In genomic region chr1:58503793-58504370, GRCm38 (mm10) we compare ENCODE assay signal across 8 mouse cellular contexts. TPM values are rescaled to one million over a fixed set of nuclear protein-coding genes. Genes with fewer than 3 reads are reported as not detected.
A peak's percentile ranks its signal among the peaks of the same experiment; 100 is the strongest.
DNase-seq lines count a peak whose midpoint lies in the region; ATAC-seq and TF ChIP-seq lines count a peak whose summit lies in the region.

No protein-coding gene starts in this region.

- TF ChIP-seq EP300 in liver, embryonic 14.5 days (IDR thresholded peaks at IDR 0.05; ENCODE audit: low read depth), result no peak

- H3K9ac ChIP-seq in forebrain, embryonic 12.5 days, result peak overlapping the region; percentile 91
- peak overlapping the region; percentile 96 for H3K9ac ChIP-seq in liver, embryonic 14.5 days (replicated peaks)

- peaks cover 54% of the 10 kb centered on the region for H3K79me3 ChIP-seq in C2C12 (ENCODE audit: low read depth)

- H3K4me1 ChIP-seq in forebrain, embryonic 12.5 days, result peaks cover 21% of the 10 kb centered on the region
- peaks cover 6 to 15% of the 10 kb centered on the region in 2 experiments for H3K4me1 ChIP-seq in liver, embryonic 14.5 days (replicated peaks; ENCODE audit: control insufficient read depth in 2 of 2, insufficient read depth in 2 of 2, low read length in 1 of 2)

- no peak for TF ChIP-seq CTCF in gastrocnemius, adult 2 months (IDR thresholded peaks at IDR 0.05)
- no peak for TF ChIP-seq CTCF in C2C12 (IDR thresholded peaks at IDR 0.05; ENCODE audit: control insufficient read depth, insufficient read depth, insufficient read length)
- TF ChIP-seq CTCF in liver, embryonic 14.5 days (IDR thresholded peaks at IDR 0.05; ENCODE audit: low read depth), result no peak

- no peaks in the 10 kb centered on the region for H3K27me3 ChIP-seq in C2C12 (ENCODE audit: control insufficient read depth, insufficient read depth, insufficient read length)
- H3K27me3 ChIP-seq in forebrain, embryonic 12.5 days, result no peaks in the 10 kb centered on the region
- H3K27me3 ChIP-seq in liver, embryonic 14.5 days (ENCODE audit: control insufficient read depth, insufficient read depth, low read length), result no peaks in the 10 kb centered on the region

- H3K27ac ChIP-seq in gastrocnemius, adult 2 months, result peak overlapping the region; percentile 88
- H3K27ac ChIP-seq in forebrain, embryonic 12.5 days, result no peak overlapping the region
- peak overlapping the region; percentile 85 for H3K27ac ChIP-seq in liver, embryonic 14.5 days

- peaks cover 19% of the 10 kb centered on the region for H3K9me3 ChIP-seq in forebrain, embryonic 12.5 days
- peaks cover 17% of the 10 kb centered on the region for H3K9me3 ChIP-seq in liver, embryonic 14.5 days (ENCODE audit: control insufficient read depth, low read length)

- 0 out of 2 replicates have a peak, but pooled peaks have one; percentile 1 for ATAC-seq in forebrain, embryonic 12.5 days (ENCODE audit: low FRiP score)
- ATAC-seq in liver, embryonic 14.5 days (ENCODE audit: insufficient read depth), result no peak
- no peak for ATAC-seq in frontal cortex, adult (ENCODE audit: low TSS enrichment)

- H3K4me2 ChIP-seq in forebrain, embryonic 12.5 days, result peak overlapping the region; percentile 89
- peak overlapping the region; percentile 79 for H3K4me2 ChIP-seq in liver, embryonic 14.5 days (ENCODE audit: low read depth)

- peaks cover 25% of the 10 kb centered on the region for H3K36me3 ChIP-seq in C2C12 (ENCODE audit: control insufficient read depth, insufficient read depth)
- peaks cover 26% of the 10 kb centered on the region for H3K36me3 ChIP-seq in forebrain, embryonic 12.5 days (replicated peaks)
- peaks cover 22% of the 10 kb centered on the region for H3K36me3 ChIP-seq in liver, embryonic 14.5 days (replicated peaks; ENCODE audit: control insufficient read depth, insufficient read depth, low read depth)

- peaks cover 67% of the 10 kb centered on the region for H3K79me2 ChIP-seq in C2C12 (ENCODE audit: control insufficient read depth, insufficient read depth)

- whole genome bisulfite sequencing in forebrain, embryonic 12.5 days, result 32% methylated on average over 9 of the region's 9 CpGs
- WGBS in liver, embryonic 14.5 days (ENCODE audit: insufficient replicate concordance), result 4% methylated on average over 9 of the region's 9 CpGs

- no peak for DNase-seq in gastrocnemius, adult 2 months
- no peak for DNase-seq in gastrocnemius, adult 8-10 months (ENCODE audit: low spot score in 2 of 2)
- DNase-seq in liver, embryonic 14.5 days (ENCODE audit: low read depth in 3 of 3, low spot score in 3 of 3), result peak in 2 of 3 experiments; percentile 13 to 20
- no peak for DNase-seq in cerebellum, postnatal 36 days
- DNase-seq in testis, postnatal 14 days (ENCODE audit: low spot score), result no peak

- peak overlapping the region; percentile 93 for H3K4me3 ChIP-seq in gastrocnemius, adult 2 months
- peak overlapping the region; percentile 76 for H3K4me3 ChIP-seq in C2C12 (ENCODE audit: insufficient read depth, poor library complexity, severe bottlenecking)
- H3K4me3 ChIP-seq in forebrain, embryonic 12.5 days (replicated peaks), result peak overlapping the region; percentile 92
- H3K4me3 ChIP-seq in liver, embryonic 14.5 days (ENCODE audit: insufficient read depth in 1 of 2, low read depth in 2 of 2, low read length in 2 of 2), result peak overlapping the region; percentile 88 to 97

- peak overlapping the region; percentile 99 for H3ac ChIP-seq in C2C12 (ENCODE audit: control insufficient read depth, insufficient read length, low read depth)

- intact Hi-C loops in gastrocnemius, adult 2 months (cut with DNase I), result no loop called here

TF ChIP-seq in C2C12, 6 proteins besides CTCF, POLR2A, EP300 and RAD21:
- no peak for TF ChIP-seq MYOG (IDR thresholded peaks at IDR 0.05; ENCODE audit: control insufficient read depth, extremely low read depth, insufficient read length)

RNA-seq across cellular contexts. Expression of gene Orc2, which starts 1.0 kb away (rescaled TPM):
- total RNA-seq in gastrocnemius, adult 2 months (2021), result 10 to 100 TPM; 12.5 to 12.7 TPM
- total RNA-seq in gastrocnemius, adult 8-10 months (2022), result 10 to 100 TPM; 10.5 to 13.9 (median 12.5) TPM
- 22.1 TPM for polyA plus RNA-seq in C2C12 (2012; fragmentation: generic; extraction: Trizol)
- polyA plus RNA-seq in forebrain, embryonic 12.5 days (2016; fragmentation: Nextera tagmentation; extraction: Ambion mirVana), result 39.7 and 43.7 TPM in 2 replicates
- 17.7 and 21.2 TPM in 2 replicates for polyA plus RNA-seq in liver, embryonic 14.5 days (2012; rRNA removed)
- 39.0 and 40.0 TPM in 2 replicates for polyA plus RNA-seq in liver, embryonic 14.5 days (2014; fragmentation: Nextera tagmentation; extraction: Ambion mirVana)

RNA-seq across cellular contexts. Expression of gene Ppil3, which starts 58.6 kb away (rescaled TPM):
- total RNA-seq in gastrocnemius, adult 2 months (2021), result 10 to 100 TPM; 13.6 to 13.9 TPM
- total RNA-seq in gastrocnemius, adult 8-10 months (2022), result 10 to 100 TPM; 13.0 to 17.2 (median 13.2) TPM
- 88.9 TPM for polyA plus RNA-seq in C2C12 (2012; fragmentation: generic; extraction: Trizol)
- polyA plus RNA-seq in forebrain, embryonic 12.5 days (2016; fragmentation: Nextera tagmentation; extraction: Ambion mirVana), result 47.5 and 49.4 TPM in 2 replicates
- polyA plus RNA-seq in liver, embryonic 14.5 days (2012; rRNA removed), result 12.1 and 18.6 TPM in 2 replicates
- 29.8 and 31.0 TPM in 2 replicates for polyA plus RNA-seq in liver, embryonic 14.5 days (2014; fragmentation: Nextera tagmentation; extraction: Ambion mirVana)

RNA-seq across cellular contexts. Expression of gene Nif3l1, which starts 58.9 kb away (rescaled TPM):
- 1 to 10 TPM; 7.7 to 9.4 TPM for total RNA-seq in gastrocnemius, adult 2 months (2021)
- 10 to 100 TPM in 1 of 4 experiments, 1 to 10 TPM in 3; 7.2 to 12.2 (median 9.2) TPM for total RNA-seq in gastrocnemius, adult 8-10 months (2022)
- 43.3 TPM for polyA plus RNA-seq in C2C12 (2012; fragmentation: generic; extraction: Trizol)
- polyA plus RNA-seq in forebrain, embryonic 12.5 days (2016; fragmentation: Nextera tagmentation; extraction: Ambion mirVana), result 57.9 and 65.0 TPM in 2 replicates
- polyA plus RNA-seq in liver, embryonic 14.5 days (2012; rRNA removed), result 10.3 and 10.7 TPM in 2 replicates
- polyA plus RNA-seq in liver, embryonic 14.5 days (2014; fragmentation: Nextera tagmentation; extraction: Ambion mirVana), result 16.5 and 18.0 TPM in 2 replicates

Comparison
In these comparisons a context has a peak if more than half of its experiments do, and no peak if none do; other contexts are left out.
1. DNase-seq: peak in liver, embryonic 14.5 days (2 of 3); none in gastrocnemius, adult 2 months (single experiment), gastrocnemius, adult 8-10 months (0 of 2), cerebellum, postnatal 36 days (0 of 2) and testis, postnatal 14 days (single experiment).
2. Peak in every context shown above with its lines, with median percentiles within 50 percentile points of each other: H3K4me3 ChIP-seq.